Mouse (Mus musculus) MEL-GATA-1-ER (cell line): ENCODE data around the gene Pbxip1.

ENCODE experiments used
- DNase-seq: peaks from one replicate; pipeline ENCODE4 v3.0.0-alpha.2; 2012; ENCODE audit warnings: low read depth; ENCODE audit errors: extremely low read depth

Pbxip1 gene

GRCm38 (mm10) chr3:89432606-89433005 lies 3.9 kb upstream of the Pbxip1 start:
- DNase-seq = no peak

GRCm38 (mm10) chr3:89434532-89434931 lies 2.0 kb upstream of the Pbxip1 start:
- DNase-seq = no peak

- DNase-seq = no peak
These were observed 1.5 kb upstream of the Pbxip1 start for GRCm38 (mm10) chr3:89435041-89435440.

DNA sequence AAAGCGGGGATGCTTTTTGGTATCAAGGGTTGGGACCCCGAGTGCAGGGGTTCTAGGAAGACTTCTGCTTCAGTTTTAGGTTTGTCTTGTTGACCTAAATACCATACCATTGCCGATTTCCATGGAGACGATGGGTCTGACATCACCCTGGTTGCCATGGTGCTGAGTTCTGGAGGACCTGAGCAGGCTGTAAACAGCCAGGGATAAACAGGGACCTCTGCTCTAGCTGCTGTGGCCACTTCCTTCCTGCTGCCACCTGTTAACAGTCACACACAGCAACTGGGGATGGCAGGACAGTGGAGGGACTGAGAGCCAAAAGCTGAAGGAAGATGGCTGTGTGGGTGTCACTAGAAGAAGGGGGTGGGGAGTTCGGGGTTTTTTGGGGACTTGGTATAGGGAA lies 763 bp downstream of the Pbxip1 start:
- no peak for DNase-seq

DNA sequence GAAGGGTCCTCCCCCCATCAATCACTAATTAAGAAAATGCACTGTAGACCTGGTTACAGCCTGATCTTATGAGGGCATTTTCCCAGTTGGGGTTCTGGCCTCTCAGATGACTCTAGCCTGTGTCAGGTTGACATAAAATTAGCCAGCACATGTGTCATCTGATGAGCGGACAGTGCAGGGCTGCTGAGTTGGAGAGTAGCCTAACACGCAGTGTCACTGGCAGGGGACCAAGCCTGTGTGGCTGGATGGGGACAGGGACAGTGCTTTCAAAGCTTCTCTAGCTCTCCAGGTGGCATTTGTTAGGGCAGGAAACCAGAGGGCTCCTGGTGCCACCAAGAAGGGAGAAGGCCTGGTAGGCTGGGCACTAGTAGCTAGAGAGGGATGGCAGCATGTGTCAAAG lies 4.2 kb downstream of the Pbxip1 start:
- DNase-seq = no peak

- peak; percentile 99 for DNase-seq
These were observed 12.4 kb downstream of the Pbxip1 start for GRCm38 (mm10) chr3:89448720-89449537.

GRCm38 (mm10) chr3:89449541-89449940 lies 13.0 kb downstream of the Pbxip1 start:
- DNase-seq = peak; percentile 88

DNA sequence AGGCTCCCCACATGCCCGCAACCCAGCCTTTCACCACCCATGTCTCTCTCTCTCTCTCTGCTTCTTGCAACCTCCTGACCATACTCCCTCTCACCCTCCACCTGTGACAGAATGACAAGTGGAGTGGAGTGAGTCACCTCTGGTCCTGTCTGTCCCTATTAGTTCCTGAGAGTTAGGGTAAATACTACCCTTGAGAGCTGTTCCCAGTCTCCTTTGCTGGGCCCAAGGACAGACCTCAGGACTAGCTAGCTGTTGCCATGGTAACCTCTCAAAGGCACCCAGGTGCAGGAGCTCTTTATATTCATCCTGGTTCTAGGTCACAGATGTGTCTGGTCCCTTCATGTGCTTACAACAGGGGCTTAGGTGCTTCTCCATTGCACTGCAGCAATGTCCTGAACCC lies 15.4 kb downstream of the Pbxip1 start:
- no peak for DNase-seq

DNA sequence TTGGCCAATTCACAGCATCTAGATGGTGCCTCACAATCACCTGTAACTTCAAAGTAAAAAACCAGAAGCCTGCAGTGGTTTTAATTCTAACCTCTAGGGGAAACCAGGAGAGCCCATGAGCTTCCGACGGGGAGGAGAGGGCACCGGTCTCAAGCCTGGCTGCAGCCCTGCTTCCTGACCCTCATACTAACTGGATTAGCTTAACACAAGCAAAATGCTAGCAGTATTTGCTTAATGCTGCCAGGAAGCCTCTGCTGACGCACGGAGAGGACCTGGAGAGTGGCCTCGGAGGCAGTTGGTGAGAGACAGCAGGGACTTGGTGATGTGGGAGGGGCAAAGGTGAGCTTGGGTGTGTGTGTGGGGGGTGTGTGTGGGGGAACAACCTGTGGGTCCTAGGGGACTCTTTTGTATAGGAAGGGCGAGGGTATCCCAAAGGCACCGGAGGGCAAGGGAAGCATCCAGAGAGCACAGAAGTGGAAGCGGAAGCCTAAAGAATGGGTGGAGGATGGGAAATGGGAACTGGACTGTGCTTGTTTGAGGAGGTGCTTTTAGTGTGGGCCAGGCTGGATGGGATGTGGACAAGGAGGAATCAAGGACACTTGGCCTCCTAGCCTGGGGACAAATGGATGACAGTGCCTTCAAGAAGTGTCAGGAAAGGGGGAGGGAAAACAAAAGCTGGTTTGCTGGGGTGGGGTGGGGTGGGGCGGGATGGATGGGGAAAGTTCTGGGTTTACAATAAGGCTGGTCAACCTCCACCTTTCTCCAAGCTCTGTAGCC lies 18.1 kb downstream of the Pbxip1 start, which contains the start of gene Pmvk:
Gene Pmvk (plus strand): TSS at position 141 of the 777 bp plus-strand sequence.
- DNase-seq = no peak

- DNase-seq = no peak
These were observed 19.3 kb downstream of the Pbxip1 start for GRCm38 (mm10) chr3:89455786-89456285.

GRCm38 (mm10) chr3:89456726-89457665 lies 20.5 kb downstream of the Pbxip1 start:
- peak; percentile 83 for DNase-seq

DNA sequence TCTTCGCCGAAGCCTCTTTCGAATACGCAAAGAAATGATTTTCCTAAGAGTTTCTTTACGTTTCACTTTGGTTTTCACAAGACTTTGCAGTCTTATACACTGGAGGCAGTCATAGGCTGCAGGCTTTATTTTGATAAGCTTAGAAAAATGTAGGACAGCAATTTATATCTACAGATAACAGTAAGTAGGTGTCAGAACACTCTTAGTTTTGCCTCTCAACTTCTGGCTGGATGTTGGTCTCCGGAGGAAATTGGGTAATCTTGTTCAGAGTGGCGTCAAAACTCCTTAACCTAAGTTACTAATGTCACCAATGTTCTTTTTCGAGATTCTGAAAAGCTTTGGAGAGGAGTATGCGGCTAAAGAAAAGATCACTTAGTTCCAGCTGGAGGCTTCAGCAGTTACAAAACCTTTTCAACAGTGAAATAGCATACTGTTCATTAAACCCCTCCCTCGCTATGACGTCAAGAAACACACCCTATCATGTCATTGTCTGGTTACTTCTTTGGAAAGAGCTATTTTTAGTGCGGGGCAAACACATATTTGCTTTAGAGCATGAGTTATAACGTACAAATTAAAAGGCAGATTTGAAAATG lies 22.0 kb downstream of the Pbxip1 start:
- peak; percentile 95 for DNase-seq

GRCm38 (mm10) chr3:89458965-89459807 lies 22.7 kb downstream of the Pbxip1 start:
- DNase-seq = peak; percentile 91

DNA sequence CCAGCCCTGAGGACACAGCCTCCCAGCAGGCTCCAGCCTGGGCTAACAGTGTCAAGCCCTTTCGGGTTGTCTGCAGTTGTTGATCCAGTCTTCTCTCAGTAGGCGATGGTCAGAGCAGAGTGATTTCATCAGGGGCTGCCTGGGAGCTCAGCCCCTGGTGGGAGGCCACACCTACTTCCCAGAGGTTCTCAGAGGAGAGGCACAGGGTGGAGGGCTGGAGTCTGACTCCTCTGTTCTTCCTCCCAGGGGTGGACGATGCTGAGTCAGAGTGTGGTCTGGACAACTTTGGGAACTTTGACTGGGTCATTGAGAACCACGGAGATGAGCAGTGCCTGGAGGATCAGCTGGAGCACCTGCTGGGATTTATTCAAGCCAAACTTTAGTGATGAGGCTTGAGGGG lies 31.8 kb downstream of the Pbxip1 start:
- DNase-seq = no peak

- peak; percentile 76 for DNase-seq
These were observed 35.8 kb downstream of the Pbxip1 start for GRCm38 (mm10) chr3:89472280-89472679.

DNA sequence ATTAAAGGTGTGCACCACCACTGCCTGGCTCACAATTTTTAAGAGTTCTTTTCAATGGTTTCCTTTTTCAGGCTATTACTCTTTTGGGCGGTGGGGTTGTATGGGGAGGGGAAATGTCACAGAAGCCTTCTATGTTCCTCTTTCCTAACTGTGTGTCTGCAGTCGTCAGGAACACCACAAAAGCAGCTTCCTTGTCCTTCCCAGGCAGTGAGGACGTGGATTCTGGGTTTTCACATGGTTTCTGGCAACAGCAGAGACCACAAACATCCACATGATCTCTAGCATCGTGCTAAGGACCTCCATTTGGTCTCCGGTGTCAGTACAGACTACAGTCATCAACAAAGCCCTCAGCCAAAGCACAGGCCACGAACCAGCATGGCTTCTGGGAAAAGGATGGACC lies 37.3 kb downstream of the Pbxip1 start:
- no peak for DNase-seq

GRCm38 (mm10) chr3:89479055-89479454 lies 42.5 kb downstream of the Pbxip1 start:
- no peak for DNase-seq

DNA sequence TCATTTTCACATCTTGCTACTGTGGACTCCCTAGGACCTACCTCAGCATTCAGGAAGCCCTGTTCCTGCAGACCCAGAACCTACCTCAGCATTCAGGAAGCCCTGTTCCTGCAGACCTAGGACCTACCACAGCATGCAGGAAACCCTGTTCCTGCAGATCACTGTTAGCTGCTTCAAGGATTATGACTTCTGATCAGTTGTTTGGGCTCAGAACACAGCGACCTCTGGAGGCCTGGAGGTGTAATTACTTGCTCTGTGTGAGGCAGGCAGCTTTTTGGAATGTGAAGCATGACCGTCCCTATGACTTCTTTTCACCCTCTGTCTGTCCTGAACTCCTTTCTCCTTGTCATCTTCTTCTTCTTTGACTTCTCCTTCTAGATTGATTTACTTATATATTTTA lies 45.0 kb downstream of the Pbxip1 start:
- peak; percentile 74 for DNase-seq

DNA sequence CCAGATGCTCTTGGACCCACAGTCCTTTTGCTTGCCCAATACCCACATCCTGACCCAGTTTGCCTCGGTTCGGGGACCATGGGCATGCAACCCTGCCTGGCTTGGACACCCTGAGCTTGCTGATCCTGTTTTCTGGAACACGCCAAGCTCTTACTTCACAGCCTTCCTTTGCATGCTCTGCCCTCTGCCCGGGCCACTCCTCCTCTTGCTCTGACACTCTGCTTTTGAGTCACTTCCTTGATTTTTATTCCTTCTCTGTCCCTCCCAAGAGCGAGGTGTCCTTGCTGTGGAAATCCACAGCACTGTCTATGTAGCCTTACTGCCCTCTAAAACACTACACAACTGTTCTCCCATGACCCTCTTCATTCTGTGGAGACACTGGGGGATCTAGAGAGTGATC lies 45.7 kb downstream of the Pbxip1 start:
- no peak for DNase-seq
